Mouse (Mus musculus) left cerebral cortex, adult 18-20 months (tissue): ENCODE results near the gene Arfip2. TPM values are rescaled to one million over a fixed set of nuclear protein-coding genes. Genes with fewer than 3 reads are reported as not detected.

Source experiments
- DNase-seq, 2 experiments: peaks; one replicate each; pipeline ENCODE4 v3.0.0; 2021 to 2022; ENCODE audit warnings: low spot score in 2 of 2, mixed read lengths in 1 of 2
- total RNA-seq, 2 experiments: library from RNA; stranded (reverse); gene quantifications; 2 replicates each; pipeline ENCODE4 v1.2.3; 2021

Gene Arfip2
- total RNA-seq, 2 experiments from 2014 or later: 93.3 to 94.4 TPM

DNA sequence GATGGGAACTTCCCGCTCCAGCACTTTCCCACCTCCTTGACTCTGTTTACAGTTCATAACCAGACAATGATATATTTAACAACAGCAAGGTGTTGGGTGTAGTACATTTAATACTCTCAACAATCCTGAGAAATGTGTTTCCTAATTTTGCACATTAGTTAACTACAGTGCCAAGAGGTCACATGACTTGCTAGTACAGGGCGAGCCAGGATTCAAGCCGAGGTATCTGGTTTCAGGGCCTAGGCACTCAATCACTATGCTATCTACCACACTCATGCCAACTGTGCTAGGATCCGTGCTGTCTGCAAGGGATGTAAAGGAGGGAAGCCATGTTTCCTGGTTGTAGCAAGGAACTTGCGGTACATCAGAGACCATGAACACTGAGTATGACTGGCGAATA, 23.7 kb downstream of the Arfip2 start:
- no peak for DNase-seq

DNA sequence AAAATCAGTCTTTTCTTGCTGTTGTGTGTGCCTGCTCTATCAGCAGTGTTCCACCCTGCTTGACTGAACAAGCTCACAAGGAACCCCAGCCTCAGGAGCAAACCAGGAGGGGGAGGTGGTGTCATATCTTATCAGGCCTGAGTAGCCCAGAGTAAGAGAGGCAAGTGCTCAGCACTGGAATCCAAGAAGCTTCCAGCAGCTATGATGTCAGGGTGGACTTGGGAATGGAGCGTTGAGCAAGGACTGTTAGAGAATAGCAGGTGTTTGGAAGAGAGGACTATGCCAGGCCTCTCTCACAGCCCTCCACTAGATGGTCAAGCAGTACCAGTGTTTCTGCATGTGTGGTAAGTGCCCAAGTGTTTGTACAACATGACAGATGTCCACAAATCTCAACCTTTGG, 24.5 kb downstream of the Arfip2 start:
- DNase-seq: no peak

DNA sequence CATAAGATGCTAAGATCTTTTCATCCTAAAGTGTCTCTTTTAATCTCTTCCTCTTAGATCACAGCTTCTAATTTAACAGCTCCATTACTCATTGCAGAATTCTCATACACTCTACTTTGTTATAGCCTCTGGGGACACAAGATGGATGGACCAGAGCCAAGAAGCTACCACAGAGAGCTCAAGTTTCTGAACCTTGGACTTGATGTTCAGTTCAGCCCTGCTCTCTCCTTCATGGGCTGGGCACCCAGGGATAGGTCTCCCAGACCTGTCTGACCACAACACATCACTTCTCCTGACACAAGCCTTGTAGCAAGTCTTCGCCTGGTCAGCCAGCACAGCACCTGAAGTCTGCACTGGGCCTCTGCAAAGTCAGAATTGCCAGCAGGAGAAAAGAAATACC, 25.8 kb downstream of the Arfip2 start:
- no peak for DNase-seq

GRCm38 (mm10) chr7:105611767-105612166, 28.4 kb downstream of the Arfip2 start:
- no peak for DNase-seq

DNA sequence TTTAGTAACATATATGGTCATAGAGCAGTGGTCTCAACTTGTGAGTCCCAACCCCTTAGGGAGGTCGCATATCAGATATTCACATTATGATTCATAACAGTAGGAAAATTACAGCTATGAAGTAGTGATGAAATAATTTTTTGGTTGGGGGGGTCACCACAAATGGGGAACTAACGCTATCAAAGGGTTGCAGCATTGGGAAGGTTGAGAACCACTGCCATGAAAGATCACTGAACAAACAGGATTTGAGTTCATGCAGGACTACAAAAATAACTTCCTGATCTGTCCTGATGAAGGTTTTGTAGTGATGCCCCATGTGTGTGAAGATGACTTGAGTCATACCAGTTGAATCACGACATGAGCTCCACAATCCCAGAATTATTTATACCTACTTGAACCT, 31.7 kb downstream of the Arfip2 start:
- DNase-seq: no peak

- peak; percentile 65 to 80 for DNase-seq
Observed at GRCm38 (mm10) chr7:105602860-105603623, 37.2 kb downstream of the Arfip2 start.

GRCm38 (mm10) chr7:105590097-105590496, 50.1 kb downstream of the Arfip2 start:
- no peak for DNase-seq

GRCm38 (mm10) chr7:105588325-105588912, 51.8 kb downstream of the Arfip2 start:
- no peak for DNase-seq

Other genes starting within 250 kb of the Arfip2 start
- 10 to 100 TPM; 70.5 to 72.2 TPM for gene Fam160a2, start 240.4 kb downstream of the Arfip2 start, total RNA-seq
- gene Cnga4, start 235.8 kb downstream of the Arfip2 start, total RNA-seq: 1 to 10 TPM; 1.1 to 1.2 TPM
- 10 to 100 TPM; 68.3 to 74.4 TPM for gene Cckbr, start 214.7 kb downstream of the Arfip2 start, total RNA-seq
- 10 to 100 TPM; 17.9 to 19.8 TPM for gene Cavin3, start 158.1 kb downstream of the Arfip2 start, total RNA-seq
- 100 to 1,000 TPM in 1 of 2 experiments, 10 to 100 TPM in 1; 99.9 to 111 TPM for gene Smpd1, start 86.1 kb downstream of the Arfip2 start, total RNA-seq
- gene Apbb1, start 58.8 kb downstream of the Arfip2 start, total RNA-seq: 100 to 1,000 TPM; 469 to 485 TPM
- under 1 TPM; 0.40 to 0.82 TPM for gene Hpx, start 40.3 kb downstream of the Arfip2 start, total RNA-seq
- 100 to 1,000 TPM; 150 to 157 TPM for gene Trim3, start 6.8 kb downstream of the Arfip2 start, total RNA-seq
- gene Timm10b, start 360 bp downstream of the Arfip2 start, total RNA-seq: 10 to 100 TPM; 67.4 to 67.5 TPM
- 10 to 100 TPM in 1 of 2 experiments, 1 to 10 TPM in 1; 8.6 to 11.5 TPM for gene Gm45799, start 136 bp upstream of the Arfip2 start, total RNA-seq
- 1 to 10 TPM; 5.2 to 6.1 TPM for gene Dnhd1, start 10.4 kb upstream of the Arfip2 start, total RNA-seq
- 10 to 100 TPM; 68.9 to 74.6 TPM for gene Ilk, start 96.2 kb upstream of the Arfip2 start, total RNA-seq
- 10 to 100 TPM in 1 of 2 experiments, 1 to 10 TPM in 1; 9.3 to 12.9 TPM for gene Rrp8, start 97.0 kb upstream of the Arfip2 start, total RNA-seq
- 100 to 1,000 TPM; 107 to 110 TPM for gene Taf10, start 103.9 kb upstream of the Arfip2 start, total RNA-seq
- gene Tpp1, start 111.8 kb upstream of the Arfip2 start, total RNA-seq: 10 to 100 TPM; 57.5 to 62.7 TPM
- gene Dchs1, start 147.2 kb upstream of the Arfip2 start, total RNA-seq: 1 to 10 TPM; 6.7 to 7.8 TPM
- gene Mrpl17, start 170.7 kb upstream of the Arfip2 start, total RNA-seq: 100 to 1,000 TPM in 1 of 2 experiments, 10 to 100 TPM in 1; 97.3 to 101 TPM